ENCODE assay signal across 8 mouse cellular contexts in genomic region chr15:79063160-79063740, GRCm38 (mm10). TPM values are rescaled to one million over a fixed set of nuclear protein-coding genes. Genes with fewer than 3 reads are reported as not detected.
DNase-seq lines count a peak whose midpoint lies in the region; ATAC-seq and TF ChIP-seq lines count a peak whose summit lies in the region.

No protein-coding gene starts in this region.

- H3K4me2 ChIP-seq in embryonic facial prominence, embryonic 13.5 days, result peak overlapping the region; percentile 63
- peak overlapping the region; percentile 44 for H3K4me2 ChIP-seq in kidney, postnatal 0 days (ENCODE audit: low read length)
- peak overlapping the region; percentile 60 for H3K4me2 ChIP-seq in neural tube, embryonic 13.5 days

- intact Hi-C loops in left cerebral cortex, adult 2 months (cut with DNase I), result no loop called here
- intact Hi-C loops in left cerebral cortex, postnatal 36 days (cut with DNase I), result no loop called here

- no peak for DNase-seq in left cerebral cortex, adult 2 months (ENCODE audit: extremely low spot score in 1 of 2, low spot score in 2 of 2)
- DNase-seq in left cerebral cortex, postnatal 36 days (ENCODE audit: low spot score in 2 of 2), result no peak
- DNase-seq in kidney, postnatal 0 days (ENCODE audit: low spot score), result no peak
- no peak for DNase-seq in cerebellum, postnatal 36 days
- DNase-seq in gastrocnemius, adult 18-20 months (ENCODE audit: low spot score), result no peak
- no peak for DNase-seq in frontal cortex, adult 2 months (ENCODE audit: extremely low spot score in 1 of 2, low spot score in 1 of 2)

- peak overlapping the region; percentile 47 for H3K4me3 ChIP-seq in left cerebral cortex, adult 2 months
- H3K4me3 ChIP-seq in embryonic facial prominence, embryonic 13.5 days, result peak overlapping the region; percentile 95
- H3K4me3 ChIP-seq in kidney, postnatal 0 days (replicated peaks; ENCODE audit: low read depth, low read length), result no peak overlapping the region; the same call in 1 of the 2 replicates
- peak overlapping the region; percentile 35 for H3K4me3 ChIP-seq in neural tube, embryonic 13.5 days

- no peaks in the 10 kb centered on the region for H3K9me3 ChIP-seq in embryonic facial prominence, embryonic 13.5 days
- no peaks in the 10 kb centered on the region for H3K9me3 ChIP-seq in kidney, postnatal 0 days (replicated peaks; ENCODE audit: low read length)
- H3K9me3 ChIP-seq in neural tube, embryonic 13.5 days, result no peaks in the 10 kb centered on the region

- peak overlapping the region; percentile 55; the same call in 1 of the 2 replicates for H3K9ac ChIP-seq in embryonic facial prominence, embryonic 13.5 days
- H3K9ac ChIP-seq in kidney, postnatal 0 days (ENCODE audit: low read depth, low read length), result no peak overlapping the region
- H3K9ac ChIP-seq in neural tube, embryonic 13.5 days, result peak overlapping the region; percentile 64

- no peak for TF ChIP-seq CTCF in left cerebral cortex, adult 2 months (IDR thresholded peaks at IDR 0.05)
- no peak for TF ChIP-seq CTCF in kidney, postnatal 0 days (IDR thresholded peaks at IDR 0.05; ENCODE audit: low read depth)

- no peak for ATAC-seq in embryonic facial prominence, embryonic 13.5 days (ENCODE audit: insufficient number of reproducible peaks, insufficient read depth, low FRiP score, low TSS enrichment, low read depth)
- no peak for ATAC-seq in kidney, postnatal 0 days (replicated peaks; ENCODE audit: low FRiP score, low read depth)
- ATAC-seq in neural tube, embryonic 13.5 days (ENCODE audit: low read depth), result no peak

- 9% methylated on average over 14 of the region's 14 CpGs for WGBS in embryonic facial prominence, embryonic 13.5 days
- WGBS in kidney, postnatal 0 days, result 7% methylated on average over 14 of the region's 14 CpGs
- 11% methylated on average over 14 of the region's 14 CpGs for WGBS in neural tube, embryonic 13.5 days

- H3K36me3 ChIP-seq in embryonic facial prominence, embryonic 13.5 days, result peaks cover 26% of the 10 kb centered on the region
- H3K36me3 ChIP-seq in kidney, postnatal 0 days (ENCODE audit: insufficient read depth, low read length), result peaks cover 21% of the 10 kb centered on the region
- H3K36me3 ChIP-seq in neural tube, embryonic 13.5 days, result peaks cover 29% of the 10 kb centered on the region

- H3K27ac ChIP-seq in left cerebral cortex, adult 2 months, result peak overlapping the region; percentile 36; the same call in 1 of the 2 replicates
- no peak overlapping the region; the same call in 1 of the 2 replicates for H3K27ac ChIP-seq in embryonic facial prominence, embryonic 13.5 days
- peak overlapping the region; percentile 43; the same call in 1 of the 2 replicates for H3K27ac ChIP-seq in kidney, postnatal 0 days
- peak overlapping the region; percentile 49; the same call in 1 of the 2 replicates for H3K27ac ChIP-seq in neural tube, embryonic 13.5 days (replicated peaks)

- no peaks in the 10 kb centered on the region for H3K27me3 ChIP-seq in embryonic facial prominence, embryonic 13.5 days
- H3K27me3 ChIP-seq in kidney, postnatal 0 days (ENCODE audit: insufficient read depth, low read length), result no peaks in the 10 kb centered on the region
- H3K27me3 ChIP-seq in neural tube, embryonic 13.5 days, result no peaks in the 10 kb centered on the region

- peaks cover 24% of the 10 kb centered on the region for H3K4me1 ChIP-seq in embryonic facial prominence, embryonic 13.5 days
- no peaks in the 10 kb centered on the region; the same call in 1 of the 2 replicates for H3K4me1 ChIP-seq in kidney, postnatal 0 days (replicated peaks; ENCODE audit: insufficient read depth, low read length)
- H3K4me1 ChIP-seq in neural tube, embryonic 13.5 days (replicated peaks), result peaks cover 25% of the 10 kb centered on the region

RNA-seq across cellular contexts. Expression of gene Ankrd54, which starts 0.6 kb away (rescaled TPM):
- 10 to 100 TPM; 19.7 to 19.8 TPM for total RNA-seq in left cerebral cortex, adult 2 months (2021)
- 10 to 100 TPM; 14.1 to 19.0 TPM for total RNA-seq in left cerebral cortex, postnatal 36 days (2021)
- 54.1 and 57.7 TPM in 2 replicates for polyA plus RNA-seq in embryonic facial prominence, embryonic 13.5 days (2015; fragmentation: Nextera tagmentation; extraction: Ambion mirVana)
- 42.5 and 42.6 TPM in 2 replicates for polyA plus RNA-seq in kidney, postnatal 0 days (2015; fragmentation: Nextera tagmentation; extraction: Ambion mirVana)
- 46.5 and 52.9 TPM in 2 replicates for polyA plus RNA-seq in neural tube, embryonic 13.5 days (2015; fragmentation: Nextera tagmentation; extraction: Ambion mirVana)
- 1 to 10 TPM; 4.1 to 4.5 TPM for total RNA-seq in gastrocnemius, adult 18-20 months (2021)
- polyA plus RNA-seq in frontal cortex, adult 2 months (2012; rRNA removed), result 31.0 and 32.3 TPM in 2 replicates

RNA-seq across cellular contexts. Expression of gene Eif3l, which starts 11.7 kb away (rescaled TPM):
- total RNA-seq in left cerebral cortex, adult 2 months (2021), result 10 to 100 TPM; 62.5 to 66.6 TPM
- total RNA-seq in left cerebral cortex, postnatal 36 days (2021), result 10 to 100 TPM; 62.6 to 65.3 TPM
- polyA plus RNA-seq in embryonic facial prominence, embryonic 13.5 days (2015; fragmentation: Nextera tagmentation; extraction: Ambion mirVana), result 232 and 244 TPM in 2 replicates
- polyA plus RNA-seq in kidney, postnatal 0 days (2015; fragmentation: Nextera tagmentation; extraction: Ambion mirVana), result 199 and 218 TPM in 2 replicates
- polyA plus RNA-seq in neural tube, embryonic 13.5 days (2015; fragmentation: Nextera tagmentation; extraction: Ambion mirVana), result 185 and 196 TPM in 2 replicates
- total RNA-seq in gastrocnemius, adult 18-20 months (2021), result 10 to 100 TPM; 52.6 to 54.1 TPM
- 80.9 and 90.8 TPM in 2 replicates for polyA plus RNA-seq in frontal cortex, adult 2 months (2012; rRNA removed)

RNA-seq across cellular contexts. Expression of gene Galr3, which starts 21.6 kb away (rescaled TPM):
- total RNA-seq in left cerebral cortex, adult 2 months (2021), result under 1 TPM in 1 of 2 experiments, not detected in 1; 0.84 TPM
- total RNA-seq in left cerebral cortex, postnatal 36 days (2021), result not detected
- not detected in 2 replicates for polyA plus RNA-seq in embryonic facial prominence, embryonic 13.5 days (2015; fragmentation: Nextera tagmentation; extraction: Ambion mirVana)
- 0.13 and 0.24 TPM in 2 replicates for polyA plus RNA-seq in kidney, postnatal 0 days (2015; fragmentation: Nextera tagmentation; extraction: Ambion mirVana)
- not detected in 2 replicates for polyA plus RNA-seq in neural tube, embryonic 13.5 days (2015; fragmentation: Nextera tagmentation; extraction: Ambion mirVana)
- not detected for total RNA-seq in gastrocnemius, adult 18-20 months (2021)
- polyA plus RNA-seq in frontal cortex, adult 2 months (2012; rRNA removed), result 0.19 and 0.38 TPM in 2 replicates

RNA-seq across cellular contexts. Expression of gene H1f0, which starts 35.0 kb away (rescaled TPM):
- 10 to 100 TPM; 80.4 to 81.1 TPM for total RNA-seq in left cerebral cortex, adult 2 months (2021)
- total RNA-seq in left cerebral cortex, postnatal 36 days (2021), result 100 to 1,000 TPM in 1 of 2 experiments, 10 to 100 TPM in 1; 87.0 to 113 TPM
- 533 and 546 TPM in 2 replicates for polyA plus RNA-seq in embryonic facial prominence, embryonic 13.5 days (2015; fragmentation: Nextera tagmentation; extraction: Ambion mirVana)
- 522 and 524 TPM in 2 replicates for polyA plus RNA-seq in kidney, postnatal 0 days (2015; fragmentation: Nextera tagmentation; extraction: Ambion mirVana)
- 275 and 287 TPM in 2 replicates for polyA plus RNA-seq in neural tube, embryonic 13.5 days (2015; fragmentation: Nextera tagmentation; extraction: Ambion mirVana)
- 10 to 100 TPM; 74.4 to 86.9 TPM for total RNA-seq in gastrocnemius, adult 18-20 months (2021)
- 109 and 112 TPM in 2 replicates for polyA plus RNA-seq in frontal cortex, adult 2 months (2012; rRNA removed)

RNA-seq across cellular contexts. Expression of gene Micall1, which starts 45.4 kb away (rescaled TPM):
- total RNA-seq in left cerebral cortex, adult 2 months (2021), result 10 to 100 TPM; 22.8 to 23.2 TPM
- 10 to 100 TPM; 26.8 to 28.0 TPM for total RNA-seq in left cerebral cortex, postnatal 36 days (2021)
- 12.8 and 13.8 TPM in 2 replicates for polyA plus RNA-seq in embryonic facial prominence, embryonic 13.5 days (2015; fragmentation: Nextera tagmentation; extraction: Ambion mirVana)
- 5.9 and 6.6 TPM in 2 replicates for polyA plus RNA-seq in kidney, postnatal 0 days (2015; fragmentation: Nextera tagmentation; extraction: Ambion mirVana)
- polyA plus RNA-seq in neural tube, embryonic 13.5 days (2015; fragmentation: Nextera tagmentation; extraction: Ambion mirVana), result 10.4 and 11.2 TPM in 2 replicates
- total RNA-seq in gastrocnemius, adult 18-20 months (2021), result 10 to 100 TPM; 10.3 to 10.8 TPM
- 22.2 and 23.8 TPM in 2 replicates for polyA plus RNA-seq in frontal cortex, adult 2 months (2012; rRNA removed)
